In the genomic region with DNA sequence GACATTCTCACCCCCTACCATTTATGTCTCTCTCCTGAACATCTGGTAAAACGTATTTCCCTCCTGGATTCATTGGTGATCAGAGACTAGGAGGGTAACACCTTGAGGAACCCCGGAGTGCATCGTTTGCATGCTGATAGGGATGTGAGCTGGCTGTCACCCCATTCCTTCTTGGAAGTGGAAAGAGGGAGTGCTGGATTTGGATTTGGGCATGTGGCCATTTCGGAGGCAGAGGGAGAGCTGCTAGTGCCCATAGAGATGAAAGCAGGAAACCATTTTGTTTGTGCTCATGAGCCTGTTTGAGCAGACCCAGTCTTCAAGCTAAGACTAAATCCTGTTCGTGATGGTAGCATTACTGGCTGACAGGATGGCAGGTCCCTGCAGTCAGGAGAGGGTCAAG, we compare ENCODE assay signal across 20 mouse cellular contexts. TPM values are rescaled to one million over a fixed set of nuclear protein-coding genes. Genes with fewer than 3 reads are reported as not detected.
DNase-seq lines count a peak whose midpoint lies in the region; ATAC-seq and TF ChIP-seq lines count a peak whose summit lies in the region.
"Had no signal": no experiment of that assay in that cellular context is flagged by ENCODE, and none has a peak within 500 bp of the region (broad histone marks: within the 10 kb centered on the region; RNA-seq: fewer than 3 reads in every experiment).

No protein-coding gene starts in this region.

- no peak for ATAC-seq in forebrain, postnatal 0 days
- ATAC-seq in midbrain, embryonic 12.5 days (ENCODE audit: low FRiP score, low read depth): no peak
- no peak for ATAC-seq in megakaryocyte, adult 5-6 weeks (ENCODE audit: poor library complexity, severe bottlenecking)
- ATAC-seq: CD4-positive, CD25-positive, alpha-beta regulatory T cell, adult 4 months had no signal

- WGBS in forebrain, postnatal 0 days: 21% methylated on average over 5 of the region's 5 CpGs
- WGBS in midbrain, embryonic 12.5 days: 54% methylated on average over 5 of the region's 5 CpGs

- no peaks in the 10 kb centered on the region for H3K9me3 ChIP-seq in forebrain, postnatal 0 days (ENCODE audit: low read length)
- H3K9me3 ChIP-seq in midbrain, embryonic 12.5 days: no peaks in the 10 kb centered on the region
- H3K9me3 ChIP-seq: limb, embryonic 12.5 days had no signal

- intact Hi-C loops in heart, postnatal 25 days (cut with DNase I): no loop called here

- no peaks in the 10 kb centered on the region for H3K36me3 ChIP-seq in forebrain, postnatal 0 days (ENCODE audit: insufficient read depth)
- H3K36me3 ChIP-seq in midbrain, embryonic 12.5 days: no peaks in the 10 kb centered on the region
- H3K36me3 ChIP-seq: limb, embryonic 12.5 days had no signal

- peaks cover 65% of the 10 kb centered on the region for H3K4me1 ChIP-seq in forebrain, postnatal 0 days (ENCODE audit: insufficient read depth)
- H3K4me1 ChIP-seq in midbrain, embryonic 12.5 days: peaks cover 84% of the 10 kb centered on the region
- H3K4me1 ChIP-seq: limb, embryonic 12.5 days had no signal

- DNase-seq in right cerebral cortex, postnatal 4 days: peak; percentile 52
- DNase-seq in right cerebral cortex, postnatal 25 days: no peak
- DNase-seq in forebrain, postnatal 0 days: peak; percentile 59
- no peak for DNase-seq in T-cell, adult 2 months (ENCODE audit: low spot score)
- no peak for DNase-seq in heart, postnatal 25 days (ENCODE audit: low spot score)
- DNase-seq: adrenal gland, postnatal 14 days; gastrocnemius, postnatal 36 days; heart, postnatal 4 days; kidney, adult 11 months; kidney, postnatal 10 days; layer of hippocampus, postnatal 36 days; lung, postnatal 4 days; thymus, adult 2 months had no signal

- TF ChIP-seq CTCF in forebrain, postnatal 0 days (IDR thresholded peaks at IDR 0.05; ENCODE audit: low read depth): no peak

- peak overlapping the region; percentile 87 for H3K27ac ChIP-seq in forebrain, postnatal 0 days (ENCODE audit: low read depth, low read length)
- peak overlapping the region; percentile 92 for H3K27ac ChIP-seq in midbrain, embryonic 12.5 days (replicated peaks)
- H3K27ac ChIP-seq: limb, embryonic 12.5 days had no signal

- no peak overlapping the region; the same call in 1 of the 2 replicates for H3K9ac ChIP-seq in forebrain, postnatal 0 days
- H3K9ac ChIP-seq in midbrain, embryonic 12.5 days (replicated peaks): no peak overlapping the region
- H3K9ac ChIP-seq: limb, embryonic 12.5 days had no signal

- no peaks in the 10 kb centered on the region for H3K27me3 ChIP-seq in forebrain, postnatal 0 days (ENCODE audit: insufficient read depth, low read length)
- H3K27me3 ChIP-seq in midbrain, embryonic 12.5 days: peaks cover 27% of the 10 kb centered on the region

- H3K4me2 ChIP-seq in forebrain, postnatal 0 days (ENCODE audit: low read depth): no peak overlapping the region
- 0 out of 2 replicates have a peak overlapping the region, but pooled peaks have one; percentile 34 for H3K4me2 ChIP-seq in midbrain, embryonic 12.5 days (replicated peaks)
- H3K4me2 ChIP-seq: heart, embryonic 11.5 days; limb, embryonic 12.5 days had no signal

- no peak overlapping the region for H3K4me3 ChIP-seq in forebrain, postnatal 0 days (ENCODE audit: low read depth, low read length)
- H3K4me3 ChIP-seq in midbrain, embryonic 12.5 days: no peak overlapping the region
- H3K4me3 ChIP-seq: limb, embryonic 12.5 days had no signal

RNA-seq across cellular contexts. Expression of gene Slc6a1, which starts 9.0 kb away (rescaled TPM):
- 221 and 302 TPM in 2 replicates for total RNA-seq in forebrain, postnatal 0 days (2014; rRNA removed)
- polyA plus RNA-seq in forebrain, postnatal 0 days (2015; fragmentation: Nextera tagmentation; extraction: Ambion mirVana): 105 and 152 TPM in 2 replicates
- 41.8 and 45.3 TPM in 2 replicates for polyA plus RNA-seq in midbrain, embryonic 12.5 days (2016; fragmentation: Nextera tagmentation; extraction: Ambion mirVana)
- total RNA-seq in heart, postnatal 25 days (2021): under 1 TPM in 1 of 2 experiments, not detected in 1; 0.06 TPM
- total RNA-seq in megakaryocyte, adult 5-6 weeks (2015): not detected in 2 replicates
- not detected in 2 replicates for total RNA-seq in megakaryocyte, adult 5-6 weeks (2017)
- total RNA-seq: adrenal gland, postnatal 14 days; MEL had no signal
- polyA plus RNA-seq: limb, embryonic 12.5 days; stomach, embryonic 14.5 days had no signal

Comparison
In these comparisons a context has a peak if more than half of its experiments do, and no peak if none do; other contexts are left out.
1. DNase-seq: peak in right cerebral cortex, postnatal 4 days (single experiment) and forebrain, postnatal 0 days (single experiment); none in right cerebral cortex, postnatal 25 days (single experiment), T-cell, adult 2 months (single experiment) and heart, postnatal 25 days (single experiment).
2. RNA of gene Slc6a1, which starts 9.0 kb away (total RNA-seq): 221 to 302 TPM in forebrain, postnatal 0 days; 0.06 TPM in heart, postnatal 25 days and not detected in megakaryocyte, adult 5-6 weeks; every median in the first group is over 100 times any median in the second.